Mouse (Mus musculus): ENCODE data around the gene Ppp6r3. TPM values are rescaled to one million over a fixed set of nuclear protein-coding genes. Genes with fewer than 3 reads are reported as not detected.

The Ppp6r3 gene
- polyA plus RNA-seq, 1 experiment from 2014 or later = 75.5 TPM

Other genes starting within 250 kb of the Ppp6r3 start
- 0.11 and 0.40 TPM in 2 replicates for gene Tesmin, start 186.9 kb downstream of the Ppp6r3 start, polyA plus RNA-seq (2016; fragmentation: Nextera tagmentation; extraction: Ambion mirVana)
- 0.37 and 2.5 TPM in 2 replicates for gene Gal, start 161.2 kb downstream of the Ppp6r3 start, polyA plus RNA-seq (2016; fragmentation: Nextera tagmentation; extraction: Ambion mirVana)
- 7.7 and 8.4 TPM in 2 replicates for gene Lrp5, start 110.8 kb upstream of the Ppp6r3 start, polyA plus RNA-seq (2016; fragmentation: Nextera tagmentation; extraction: Ambion mirVana)
- 33.0 and 41.1 TPM in 2 replicates for gene 1810055G02Rik, start 132.5 kb upstream of the Ppp6r3 start, polyA plus RNA-seq (2016; fragmentation: Nextera tagmentation; extraction: Ambion mirVana)
- gene Kmt5b, start 191.7 kb upstream of the Ppp6r3 start, polyA plus RNA-seq (2016; fragmentation: Nextera tagmentation; extraction: Ambion mirVana) = 38.3 and 44.2 TPM in 2 replicates